Mouse (Mus musculus) CH12.LX (cell line): Measurements from ENCODE around the gene Phldb1. TPM values are rescaled to one million over a fixed set of nuclear protein-coding genes. Genes with fewer than 3 reads are reported as not detected.

Source experiments
- DNase-seq: peaks from one replicate; pipeline ENCODE4 v3.0.0-alpha.2; 2013; ENCODE audit errors: extremely low read depth
- H3K27ac ChIP-seq: 2 replicates; pipeline ENCODE4 v1.5.1; 2012; ENCODE audit warnings: low read depth, mild to moderate bottlenecking, control low read depth, moderate library complexity; ENCODE audit not compliant: insufficient read depth
- H3K27me3 ChIP-seq: replicated peaks from 2 replicates; pipeline ENCODE3; 2012; ENCODE audit warnings: inconsistent platforms
- H3K36me3 ChIP-seq, 2 experiments: replicated peaks in 1 of 2; 2 replicates each; pipeline versions ENCODE3 to v1.6.1; 2012; ENCODE audit warnings: inconsistent platforms in 1 of 2, low read length in 1 of 2, mild to moderate bottlenecking in 1 of 2, mixed read lengths in 1 of 2, moderate library complexity in 1 of 2; ENCODE audit not compliant: control insufficient read depth in 1 of 2, insufficient read depth in 1 of 2
- H3K4me1 ChIP-seq, 2 experiments: 2 replicates each; pipeline ENCODE4 v1.6.1; 2012; ENCODE audit warnings: inconsistent platforms in 1 of 2, moderate library complexity in 1 of 2; ENCODE audit not compliant: insufficient read depth in 2 of 2, control insufficient read depth in 1 of 2
- H3K4me2 ChIP-seq: 2 replicates; pipeline ENCODE4 v1.6.1; 2012; ENCODE audit warnings: low read depth, mild to moderate bottlenecking, control low read depth; ENCODE audit not compliant: poor library complexity, insufficient read depth, severe bottlenecking
- H3K4me3 ChIP-seq, 3 experiments: fragments of 150-350 bp in 1 of 3; sonication (generic) in 1 of 3; replicated peaks in 1 of 3; 2 replicates each; pipeline versions ENCODE3 to v1.5.1; 2011 to 2012; ENCODE audit warnings: low read depth in 2 of 3, low read length in 2 of 3, mild to moderate bottlenecking in 2 of 3, moderate library complexity in 2 of 3, control low read depth in 1 of 3, improper control_type of control experiment in 1 of 3, inconsistent platforms in 1 of 3, mixed read lengths in 1 of 3; ENCODE audit not compliant: poor library complexity in 1 of 3
- H3K79me2 ChIP-seq: replicated peaks from 2 replicates; pipeline ENCODE4 v1.6.1; 2012; ENCODE audit warnings: mild to moderate bottlenecking, moderate library complexity; ENCODE audit not compliant: control insufficient read depth, poor library complexity, insufficient read depth, severe bottlenecking; ENCODE audit errors: extremely low read depth
- H3K9ac ChIP-seq: 2 replicates; pipeline ENCODE4 v1.6.1; 2012; ENCODE audit warnings: low read depth, mild to moderate bottlenecking, control low read depth, moderate library complexity; ENCODE audit not compliant: insufficient read depth
- H3K9me3 ChIP-seq: replicated peaks from 2 replicates; pipeline ENCODE3; 2012; ENCODE audit warnings: low read length, inconsistent platforms, mixed read lengths
- CHD2 ChIP-seq: IDR thresholded peaks from 2 replicates; pipeline ENCODE4 v1.6.1; 2011; ENCODE audit warnings: low read length, improper control_type of control experiment
- CTCF ChIP-seq, 2 experiments: IDR thresholded peaks in 1 of 2; conservative IDR thresholded peaks in 1 of 2; 2 replicates each; pipeline ENCODE4 v1.5.1; 2011 to 2012; ENCODE audit warnings: low read depth in 2 of 2, low read length in 2 of 2, improper control_type of control experiment in 1 of 2, inconsistent platforms in 1 of 2, mild to moderate bottlenecking in 1 of 2, moderate library complexity in 1 of 2
- ELF1 ChIP-seq: IDR thresholded peaks from 2 replicates; pipeline ENCODE4 v1.6.1; 2014; ENCODE audit warnings: low read depth, mild to moderate bottlenecking, inconsistent platforms, low read length, improper control_type of control experiment
- EP300 ChIP-seq: IDR thresholded peaks from 2 replicates; pipeline ENCODE4 v1.6.1; 2011; ENCODE audit warnings: low read length, improper control_type of control experiment
- ETS1 ChIP-seq: conservative IDR thresholded peaks from 2 replicates; pipeline ENCODE4 v1.6.1; 2012; ENCODE audit warnings: low read depth, mild to moderate bottlenecking, inconsistent platforms, low read length, improper control_type of control experiment, moderate library complexity
- GABPA ChIP-seq: IDR thresholded peaks from 2 replicates; pipeline ENCODE4 v1.6.1; 2012; ENCODE audit warnings: low read depth, low read length, improper control_type of control experiment, inconsistent platforms; ENCODE audit not compliant: insufficient replicate concordance
- IRF4 ChIP-seq: IDR thresholded peaks from 2 replicates; pipeline ENCODE4 v1.6.1; 2014; ENCODE audit warnings: low read depth, mild to moderate bottlenecking, inconsistent platforms, low read length, improper control_type of control experiment
- JUND ChIP-seq: conservative IDR thresholded peaks from 2 replicates; pipeline ENCODE4 v1.6.1; 2011; ENCODE audit warnings: low read depth, low read length, improper control_type of control experiment
- MYC ChIP-seq: IDR thresholded peaks from 2 replicates; pipeline ENCODE4 v1.6.1; 2011; ENCODE audit warnings: low read depth, mild to moderate bottlenecking, improper control_type of control experiment, low read length
- NRF1 ChIP-seq: IDR thresholded peaks from 2 replicates; pipeline ENCODE4 v1.6.1; 2014; ENCODE audit warnings: low read depth, mild to moderate bottlenecking, inconsistent platforms, low read length, improper control_type of control experiment, moderate library complexity
- POLR2AphosphoS2 ChIP-seq: IDR thresholded peaks from 2 replicates; pipeline ENCODE4 v1.6.1; 2011; ENCODE audit warnings: low read depth, low read length, improper control_type of control experiment
- RCOR1 ChIP-seq: conservative IDR thresholded peaks from 2 replicates; pipeline ENCODE4 v1.6.1; 2012; ENCODE audit warnings: low read depth, mild to moderate bottlenecking, inconsistent platforms, low read length, improper control_type of control experiment
- SMC3 ChIP-seq: IDR thresholded peaks from 2 replicates; pipeline ENCODE4 v1.6.1; 2011; ENCODE audit warnings: low read depth, low read length, improper control_type of control experiment
- TCF12 ChIP-seq: IDR thresholded peaks from 2 replicates; pipeline ENCODE4 v1.6.1; 2014; ENCODE audit warnings: low read depth, mild to moderate bottlenecking, inconsistent platforms, low read length, improper control_type of control experiment
- dilution Hi-C: fragments of 300-500 bp; cut with MboI; formaldehyde crosslinking; loops from 2 replicates; pipeline ENCODE4 v1.14.3; 2020; ENCODE audit warnings: low sequenced_read_pairs; ENCODE audit not compliant: extremely low pct_unique_long_range_greater_than_20kb, extremely low pct_ligation_motif_present
- in situ Hi-C: fragments of 300-500 bp; cut with MboI; formaldehyde crosslinking; loops from 3 replicates; pipeline ENCODE4 v1.14.3; 2019; ENCODE audit warnings: low sequenced_read_pairs, low pct_ligation_motif_present, low pct_unique_long_range_greater_than_20kb, mixed read lengths
- polyA plus RNA-seq: library from polyadenylated mRNA; unstranded; fragments of >175 nt; gene quantifications from 2 replicates; pipeline ENCODE4 v1.2.1, GENCODE M21; 2012; ENCODE audit warnings: low read depth; ENCODE audit not compliant: insufficient read length
- total RNA-seq, 2 experiments: library from RNA; depleted of rRNA; stranded (reverse); fragments of 300-350 nt in 1 of 2; fragments of >200 nt in 1 of 2; gene quantifications; 2 replicates each; pipeline ENCODE4 v1.2.3; 2012 to 2014

Phldb1 gene
- total and polyA plus RNA-seq, 3 experiments, result 7.9 to 15.1 (median 14.6) TPM

DNA sequence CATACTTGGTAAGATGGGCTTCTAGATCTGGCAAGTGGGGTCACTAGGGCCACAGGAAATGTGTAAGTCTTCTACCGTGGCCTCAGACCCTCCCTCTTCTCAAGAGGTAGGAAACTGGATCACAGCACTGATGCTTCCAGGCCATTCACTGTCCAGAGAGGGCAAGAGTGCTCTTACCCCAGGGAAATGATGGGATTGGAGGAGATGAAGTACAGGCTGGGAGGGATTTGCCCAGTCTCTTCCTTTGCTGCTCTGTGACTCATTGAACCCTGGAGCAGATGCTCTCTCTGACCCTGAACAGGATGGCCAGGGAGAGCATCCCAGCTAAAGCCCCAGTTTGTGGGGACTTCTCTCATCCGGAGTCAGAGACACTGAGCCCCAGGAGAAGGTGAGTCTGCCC, 10.3 kb downstream of the Phldb1 start:
- H3K4me1 ChIP-seq, result peaks cover 17 to 45% of the 10 kb centered on the region in 2 experiments
- H3K4me3 ChIP-seq, result no peak overlapping the region
- H3K9ac ChIP-seq, result no peak overlapping the region
- dilution Hi-C loops, result no loop called here
- H3K79me2 ChIP-seq, result no peaks in the 10 kb centered on the region
- in situ Hi-C loops, result no loop called here
- TF ChIP-seq CHD2 (no peak), EP300 (no peak)
- H3K4me2 ChIP-seq, result no peak overlapping the region
- H3K27me3 ChIP-seq, result no peaks in the 10 kb centered on the region
- DNase-seq, result no peak
- no peaks in the 10 kb centered on the region for H3K9me3 ChIP-seq
- H3K36me3 ChIP-seq, result peaks cover 0 to 8% of the 10 kb centered on the region in 2 experiments
- H3K27ac ChIP-seq, result no peak overlapping the region

DNA sequence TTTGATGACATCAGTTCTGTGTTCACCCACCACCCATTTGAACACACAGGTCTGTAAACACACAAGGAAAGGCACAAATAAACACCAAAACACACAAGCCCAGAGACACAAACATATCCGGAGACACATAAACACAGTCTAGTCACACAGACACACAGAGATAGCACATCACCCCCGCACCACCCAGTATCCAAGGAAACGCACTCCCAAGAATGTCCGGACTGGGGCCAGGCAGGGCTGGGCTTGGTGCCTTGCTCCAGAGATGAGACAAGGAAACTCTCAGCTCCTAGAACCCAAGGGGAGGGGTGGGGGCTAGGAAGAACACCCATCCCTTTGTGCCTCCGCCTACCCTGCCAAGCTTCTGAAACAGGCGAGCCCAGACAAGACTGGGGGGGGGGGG, 10.8 kb downstream of the Phldb1 start:
- TF ChIP-seq JUND, result no peak
- no peak for TF ChIP-seq RCOR1
- no peak for TF ChIP-seq POLR2AphosphoS2
- TF ChIP-seq SMC3, result no peak
- TF ChIP-seq MYC, result no peak
- no peak for TF ChIP-seq ETS1
- TF ChIP-seq TCF12, result no peak
- TF ChIP-seq NRF1, result no peak
- Histone ChIP-seq H3K79me2 (no peaks in the 10 kb centered on the region), H3K9ac (no peak overlapping the region), H3K27me3 (no peaks in the 10 kb centered on the region), H3K4me3 (no peak overlapping the region), H3K4me1 (peaks cover 17 to 50% of the 10 kb centered on the region in 2 experiments), H3K36me3 (peaks cover 0 to 8% of the 10 kb centered on the region in 2 experiments), H3K27ac (no peak overlapping the region), H3K4me2 (no peak overlapping the region), H3K9me3 (no peaks in the 10 kb centered on the region)
- dilution Hi-C loops (no loop called here), in situ Hi-C loops (no loop called here)
- DNase-seq, result no peak

DNA sequence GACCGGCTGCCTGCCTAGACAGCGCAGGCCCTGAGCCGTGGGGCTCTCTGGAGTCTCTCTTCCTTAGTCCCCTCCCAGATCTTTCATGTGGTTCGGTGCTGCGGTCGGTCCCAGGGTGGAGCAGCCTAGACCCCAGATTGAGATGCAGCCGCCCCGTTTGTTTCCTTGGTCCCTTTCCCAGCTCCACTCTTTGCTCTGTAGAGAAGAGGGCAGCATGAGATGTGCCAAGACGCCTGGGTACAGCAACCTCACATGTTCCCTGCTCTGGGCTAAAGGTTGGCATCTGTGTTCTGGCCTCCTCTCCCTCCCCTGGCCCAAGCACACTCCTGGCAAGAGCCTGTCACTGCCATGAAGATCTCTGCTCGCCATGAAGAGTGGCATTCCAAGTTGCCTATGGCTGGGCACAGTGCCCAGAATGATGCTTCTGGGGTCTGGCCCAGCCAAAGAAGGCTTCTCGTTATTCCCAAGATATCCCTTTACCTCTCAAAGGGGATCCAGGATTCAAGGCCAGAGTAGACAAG, 11.4 kb downstream of the Phldb1 start:
- Histone ChIP-seq H3K27me3 (no peaks in the 10 kb centered on the region), H3K36me3 (peaks cover 0 to 8% of the 10 kb centered on the region in 2 experiments), H3K4me2 (no peak overlapping the region), H3K4me1 (peaks cover 17 to 56% of the 10 kb centered on the region in 2 experiments), H3K79me2 (no peaks in the 10 kb centered on the region), H3K9me3 (no peaks in the 10 kb centered on the region), H3K9ac (no peak overlapping the region), H3K27ac (no peak overlapping the region), H3K4me3 (no peak overlapping the region)
- in situ Hi-C loops (no loop called here), dilution Hi-C loops (no loop called here)
- no peak for TF ChIP-seq CTCF (conservative IDR thresholded peaks at IDR 0.05 in 1 of 2, IDR thresholded peaks at IDR 0.05 in 1 of 2; ENCODE audit: low read depth in 2 of 2, low read length in 2 of 2)
- no peak for TF ChIP-seq CHD2
- TF ChIP-seq SMC3, result no peak
- TF ChIP-seq GABPA, result no peak
- TF ChIP-seq IRF4, result no peak
- TF ChIP-seq ELF1, result no peak
- DNase-seq, result no peak
